Mouse (Mus musculus): ENCODE measurements around the gene Dnm2.

- no peak for TF ChIP-seq CTCF (IDR thresholded peaks at IDR 0.05; ENCODE audit: low read depth, low read length)
- TF ChIP-seq POLR2A (IDR thresholded peaks at IDR 0.05; ENCODE audit: insufficient read depth, low read length), result no peak
Observed at GRCm38 (mm10) chr9:21505767-21506166, 81.1 kb downstream of the Dnm2 start.
